Mouse (Mus musculus) telencephalon, adult 2 months (tissue): ENCODE results near the gene Iars.
"Not testable (repeated sequence)": the region's sequence is repeated elsewhere in the genome, so short reads cannot be mapped to it uniquely, and the experiment has no call there.

Experiments
- DNase-seq: peaks from one replicate; pipeline ENCODE4 v3.0.0-alpha.2; 2011; ENCODE audit warnings: low read depth, low spot score

Gene Iars

DNA sequence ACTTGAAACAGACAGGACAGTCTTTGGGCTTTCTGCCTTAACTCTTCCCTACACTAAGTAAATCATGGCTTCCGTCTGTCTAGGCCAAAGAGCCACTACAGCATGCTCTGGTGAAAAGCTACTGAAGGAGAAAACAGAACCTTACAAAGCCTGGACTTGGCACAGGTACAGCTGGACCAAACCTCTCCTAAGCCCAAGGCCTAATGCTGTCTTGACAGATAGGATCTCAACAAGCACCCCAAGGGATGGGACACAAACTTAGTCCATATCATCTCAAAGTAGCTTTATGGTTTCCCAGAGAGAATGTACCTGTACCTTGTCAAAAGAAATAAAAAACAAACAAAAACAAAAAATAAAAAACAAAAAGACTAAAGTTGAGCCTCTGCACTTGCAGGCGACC, 54.5 kb downstream of the Iars start:
- DNase-seq: no peak

DNA sequence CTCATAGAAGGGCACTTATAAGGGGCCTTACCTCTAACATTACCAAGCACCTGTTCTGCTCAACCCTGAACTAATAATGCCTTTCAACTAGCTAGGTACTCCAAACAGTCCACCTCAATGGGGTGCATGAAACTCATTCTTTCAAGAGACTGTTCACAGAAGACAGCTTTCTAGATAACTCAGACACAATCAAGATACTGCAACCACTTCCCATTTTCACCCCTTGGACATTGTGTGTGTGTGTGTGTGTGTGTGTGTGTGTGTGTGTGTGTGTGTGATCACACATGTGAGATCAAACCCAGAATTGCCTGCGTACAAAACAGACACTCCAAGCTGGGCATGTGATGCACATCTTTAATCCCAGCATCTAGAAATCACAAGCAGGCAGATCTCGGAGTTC, 56.1 kb downstream of the Iars start:
- DNase-seq: no peak

DNA sequence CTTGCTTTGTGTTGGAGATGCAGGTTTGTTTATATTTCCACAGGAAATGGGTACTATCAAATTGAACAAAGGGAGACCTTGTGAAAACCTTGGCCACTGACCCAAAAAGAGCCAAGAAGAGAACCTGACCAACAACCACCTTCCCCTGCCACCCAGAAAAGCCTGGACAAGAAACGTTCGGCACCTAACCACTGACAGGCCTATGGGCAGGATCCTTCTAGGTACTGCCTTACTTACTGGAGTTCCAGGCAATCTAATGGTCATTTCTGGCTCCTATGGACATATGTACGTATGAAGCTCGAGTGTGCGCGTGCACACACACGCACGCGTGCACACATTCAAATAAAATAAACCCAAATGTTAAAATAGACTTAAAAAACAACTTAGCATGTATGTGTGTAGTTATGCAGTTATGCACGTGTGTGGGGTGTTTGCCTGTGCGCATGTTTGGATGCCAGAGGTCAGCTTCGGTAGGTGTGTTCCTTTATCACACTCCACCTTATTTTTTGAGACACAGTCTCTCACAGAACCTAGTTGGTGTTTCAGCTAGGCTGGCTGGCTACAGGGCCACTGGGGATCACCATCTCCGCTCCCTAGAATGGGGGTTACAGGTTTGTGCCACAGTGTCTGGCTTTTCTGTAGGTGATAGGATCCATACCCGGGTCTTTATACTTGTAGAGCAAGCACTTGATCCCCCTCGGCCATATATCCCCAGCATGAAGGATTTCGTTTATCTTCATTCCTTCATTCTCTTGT, 59.6 kb downstream of the Iars start:
- DNase-seq: no peak

DNA sequence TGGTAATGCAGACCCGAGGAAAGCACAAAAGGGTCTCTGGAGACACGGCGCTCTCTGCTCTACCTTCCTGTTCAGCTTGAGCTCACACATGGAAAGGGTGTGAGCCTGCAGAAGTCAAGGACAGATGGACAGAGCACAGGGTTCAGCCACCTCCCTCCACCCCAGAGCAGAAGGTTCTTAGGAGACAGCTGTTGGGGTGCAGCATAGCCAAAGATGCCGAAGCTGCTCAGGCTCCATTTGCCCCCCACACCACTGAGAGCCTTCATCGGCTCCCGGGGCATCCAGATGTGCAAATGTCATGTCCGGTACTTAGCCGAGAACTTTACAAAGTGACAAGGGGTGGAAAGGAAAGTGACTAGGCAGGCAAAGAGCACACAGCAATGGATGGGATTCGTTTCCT, 74.7 kb downstream of the Iars start:
- no peak for DNase-seq

DNA sequence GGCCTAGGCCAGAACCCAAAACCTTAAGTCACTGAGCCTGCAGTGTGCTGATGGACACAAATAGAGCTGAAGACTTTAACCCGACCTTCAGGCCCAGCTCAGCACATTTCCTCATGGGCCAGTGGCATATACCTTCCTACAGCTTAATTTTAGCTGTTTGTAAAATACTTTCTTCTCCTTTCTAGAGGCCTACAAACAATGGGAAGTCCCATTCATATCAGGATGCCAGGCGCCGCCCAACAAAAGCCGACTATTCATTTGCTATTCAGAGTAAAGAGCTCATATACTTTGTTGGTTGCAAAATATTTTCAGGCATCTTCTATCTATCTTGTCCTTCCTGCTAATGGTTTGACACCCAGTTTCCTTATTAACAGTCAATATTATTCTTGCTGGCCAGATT, 76.1 kb downstream of the Iars start:
- no peak for DNase-seq

DNA sequence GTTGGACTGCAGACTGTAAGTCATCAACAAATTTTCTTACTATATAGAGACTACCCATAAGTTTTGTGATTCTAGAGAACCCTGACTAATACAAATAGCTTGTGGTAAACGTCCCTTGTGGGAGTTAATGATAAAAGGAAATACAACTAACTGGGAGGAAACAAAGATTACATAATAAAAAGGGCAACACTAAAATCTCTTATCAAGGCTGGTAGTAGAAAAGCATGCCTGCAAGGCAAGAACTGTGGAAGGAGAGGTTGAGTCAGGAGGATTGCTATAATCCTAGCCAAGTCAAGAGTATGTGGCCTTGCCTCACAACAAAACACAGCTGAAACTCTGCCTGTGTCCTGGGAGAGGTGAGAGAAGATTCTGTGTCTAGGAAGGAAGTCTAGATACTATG, 78.8 kb downstream of the Iars start:
- no peak for DNase-seq

DNA sequence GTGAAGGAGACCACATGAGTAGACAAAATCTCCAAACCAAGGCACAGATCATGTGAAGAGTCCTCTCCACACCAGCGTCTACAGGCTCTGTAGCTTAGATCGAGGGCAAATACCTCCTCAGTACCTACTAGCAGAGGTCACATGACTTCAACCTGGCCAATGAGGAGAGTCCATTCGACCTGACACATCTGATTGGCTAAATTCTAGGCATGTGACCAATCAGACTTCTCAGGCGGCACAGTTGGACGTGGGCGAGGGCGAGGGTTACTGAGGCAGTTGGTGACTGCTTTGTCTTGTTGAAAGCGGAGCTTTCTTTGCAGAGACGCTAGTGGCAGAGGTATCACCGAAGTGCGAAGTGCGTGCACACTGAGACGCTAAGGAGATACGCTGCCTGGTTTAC, 80.3 kb downstream of the Iars start:
- no peak for DNase-seq

DNA sequence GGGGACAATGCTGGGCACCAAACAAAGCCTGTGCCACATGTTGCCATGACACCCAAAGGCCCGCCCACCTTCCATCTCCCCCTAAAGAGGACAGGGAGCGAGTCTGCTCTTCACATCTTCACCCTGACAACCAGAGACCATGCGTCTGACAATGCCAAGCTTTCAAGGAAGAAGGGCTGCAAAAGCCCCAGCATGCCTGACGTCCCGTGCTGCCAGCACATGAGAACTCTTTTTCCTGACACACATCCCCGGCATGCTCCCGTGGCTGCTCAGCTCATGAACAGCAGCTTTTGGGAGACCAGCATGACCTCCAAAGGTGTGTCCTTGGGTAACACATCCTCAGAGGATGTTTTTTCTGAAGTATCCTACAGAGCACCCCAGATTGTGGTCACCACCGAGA, 83.4 kb downstream of the Iars start:
- no peak for DNase-seq

DNA sequence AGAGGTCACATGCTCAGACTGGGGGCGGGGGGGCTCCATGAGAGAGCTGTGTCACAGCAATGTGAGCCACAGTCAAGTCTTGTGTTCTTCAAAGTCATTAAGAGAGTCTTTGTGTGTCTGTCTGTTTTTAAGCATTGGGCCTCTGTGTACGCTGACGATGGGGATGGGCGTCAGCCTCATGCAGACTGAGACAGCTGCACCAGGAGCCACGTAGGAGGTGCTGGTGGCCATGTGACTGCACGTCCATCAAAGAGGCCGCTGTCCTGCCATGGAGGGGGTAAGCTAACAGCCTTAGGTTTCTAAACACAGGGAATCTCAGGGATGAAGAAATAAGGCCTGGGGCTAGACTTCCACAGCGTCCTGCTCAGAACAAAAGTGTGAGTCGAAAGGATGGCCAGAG, 84.4 kb downstream of the Iars start:
- DNase-seq: no peak

DNA sequence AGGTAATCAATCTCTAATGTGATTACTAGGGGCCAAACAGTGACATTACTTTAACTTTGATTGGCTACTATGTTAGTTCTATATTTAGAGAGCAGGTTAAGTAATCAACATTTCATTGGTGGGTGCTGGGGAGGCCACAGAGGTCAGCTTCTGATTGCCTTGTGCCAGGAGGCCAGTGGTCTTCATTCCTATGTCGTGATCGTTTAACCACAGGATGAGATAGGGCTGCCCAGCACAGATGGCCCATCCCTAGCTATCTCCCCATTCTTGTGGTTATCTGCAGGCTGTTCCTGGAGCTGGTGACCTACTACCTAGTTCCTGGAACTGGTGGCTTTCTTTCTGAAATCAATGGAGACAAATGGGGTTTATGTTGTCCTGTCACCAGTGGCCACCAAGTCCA, 86.1 kb downstream of the Iars start:
- no peak for DNase-seq

DNA sequence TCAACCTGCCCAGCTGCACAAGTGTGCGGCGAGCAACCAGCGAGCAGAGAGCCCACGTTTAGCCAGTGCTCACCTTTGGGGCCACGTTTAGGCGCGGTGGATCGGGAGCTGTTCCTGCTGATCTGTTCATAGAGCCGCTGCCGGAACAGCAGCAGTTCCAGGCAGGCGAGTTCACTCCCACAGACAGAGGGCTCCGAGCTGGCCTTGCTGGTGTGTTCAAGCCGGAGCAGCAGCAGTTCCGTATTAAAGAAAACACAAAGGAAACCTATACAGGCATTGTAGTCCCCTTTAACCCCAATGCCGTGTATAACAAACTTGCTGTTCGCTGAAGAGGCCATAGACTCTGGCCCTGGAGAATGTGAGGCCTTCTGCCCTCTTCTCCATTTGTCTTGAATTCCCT, 87.2 kb downstream of the Iars start:
- no peak for DNase-seq

DNA sequence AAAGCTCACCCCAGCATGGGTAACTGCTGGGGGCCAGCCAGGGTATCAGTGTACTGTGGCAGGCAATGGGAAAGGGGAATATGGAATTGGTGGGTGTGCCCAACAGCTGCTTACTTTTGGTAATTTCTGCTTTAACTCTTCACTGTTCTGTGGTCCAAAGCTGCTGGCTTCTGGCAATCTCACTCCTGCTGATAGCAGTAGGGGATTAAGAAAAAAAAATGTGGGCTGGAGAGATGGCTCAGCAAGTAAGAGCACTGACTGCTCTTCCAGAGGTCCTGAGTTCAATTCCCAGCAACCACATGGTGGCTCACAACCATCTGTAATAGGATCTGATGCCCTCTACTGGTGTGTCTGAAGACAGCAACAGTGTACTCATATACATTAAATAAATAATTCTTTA, 89.6 kb downstream of the Iars start:
- DNase-seq: not testable (repeated sequence)
